Mouse (Mus musculus) stomach, postnatal 0 days (tissue): ENCODE results near the gene Sema3c.

Source experiments
- CTCF ChIP-seq: IDR thresholded peaks from 2 replicates; pipeline ENCODE4 v1.5.1; 2016; ENCODE audit warnings: antibody characterized with exemption, low read depth, mild to moderate bottlenecking, moderate library complexity
- EP300 ChIP-seq: optimal IDR thresholded peaks from 2 replicates; pipeline ENCODE3; 2016; ENCODE audit warnings: antibody characterized with exemption

DNA sequence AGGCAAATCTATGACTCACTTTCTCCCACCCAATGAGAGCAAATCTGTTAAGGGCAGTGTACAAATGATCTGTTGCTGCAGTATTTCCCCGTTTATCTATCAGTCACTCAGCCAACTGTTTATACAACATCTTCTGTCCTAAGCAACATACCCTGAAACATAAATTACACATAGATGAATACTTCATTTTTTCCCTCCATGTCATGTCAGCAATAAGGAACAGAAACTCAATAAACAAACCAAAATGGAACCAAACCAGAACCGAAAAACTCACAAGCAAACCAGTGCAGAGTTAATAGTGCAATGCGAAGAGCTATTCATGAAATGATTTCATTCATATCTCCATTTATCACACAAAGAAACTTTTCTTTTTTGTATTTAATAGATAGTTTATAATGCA is 17.8 kb downstream of the Sema3c start:
- TF ChIP-seq CTCF = no peak
- no peak for TF ChIP-seq EP300
